ENCODE assay signal across 8 mouse cellular contexts in the genomic region with DNA sequence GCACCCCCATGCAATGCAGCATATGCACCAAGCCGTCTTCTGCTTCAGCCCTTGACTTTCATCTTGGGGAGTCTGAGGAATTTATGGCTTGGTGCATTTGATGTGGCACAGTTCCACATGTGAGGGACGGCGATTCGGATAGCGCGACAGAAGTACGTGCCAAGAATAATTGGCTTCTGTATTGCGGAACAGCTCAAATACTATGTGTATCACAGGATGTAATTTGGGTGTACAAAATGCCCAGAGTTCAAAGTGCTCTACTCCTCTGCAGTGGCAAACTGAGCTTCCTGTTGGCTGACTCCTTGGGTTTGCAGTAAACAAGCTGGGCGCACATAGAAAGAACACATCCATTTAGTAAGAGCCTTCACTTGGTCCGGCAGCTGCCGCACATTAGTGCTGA.
DNase-seq lines count a peak whose midpoint lies in the region; ATAC-seq and TF ChIP-seq lines count a peak whose summit lies in the region.
"Had no signal": no experiment of that assay in that cellular context is flagged by ENCODE, and none has a peak within 500 bp of the region (broad histone marks: within the 10 kb centered on the region; RNA-seq: fewer than 3 reads in every experiment).

No protein-coding gene starts in this region.

- peak overlapping the region; percentile 13; the same call in 1 of the 2 replicates for H3K4me2 ChIP-seq in kidney, postnatal 0 days (ENCODE audit: low read length)
- H3K4me2 ChIP-seq in kidney, embryonic 16.5 days (replicated peaks; ENCODE audit: low read depth, low read length) = no peak overlapping the region
- H3K4me2 ChIP-seq: midbrain, embryonic 13.5 days had no signal

- 52% methylated on average over 11 of the region's 11 CpGs for WGBS in kidney, postnatal 0 days
- 57% methylated on average over 11 of the region's 11 CpGs for WGBS in kidney, embryonic 16.5 days
- 21% methylated on average over 11 of the region's 11 CpGs for WGBS in thymus, adult 2 months

- no peak overlapping the region for H3K9ac ChIP-seq in kidney, postnatal 0 days (ENCODE audit: low read depth, low read length)
- no peak overlapping the region for H3K9ac ChIP-seq in kidney, embryonic 16.5 days (replicated peaks; ENCODE audit: low read length)
- H3K9ac ChIP-seq: midbrain, embryonic 13.5 days had no signal

- H3K4me3 ChIP-seq in kidney, postnatal 0 days (replicated peaks; ENCODE audit: low read depth, low read length) = no peak overlapping the region
- H3K4me3 ChIP-seq in kidney, embryonic 16.5 days (ENCODE audit: low read length) = no peak overlapping the region
- H3K4me3 ChIP-seq in thymus, adult 2 months (ENCODE audit: control insufficient read depth, insufficient read depth, low read length) = peak overlapping the region; percentile 57
- H3K4me3 ChIP-seq: midbrain, embryonic 13.5 days had no signal

- ATAC-seq in kidney, postnatal 0 days (replicated peaks; ENCODE audit: low FRiP score, low read depth) = no peak
- no peak for ATAC-seq in kidney, embryonic 16.5 days (ENCODE audit: low FRiP score, low TSS enrichment)
- ATAC-seq: midbrain, embryonic 13.5 days had no signal

- H3K27ac ChIP-seq in kidney, postnatal 0 days = no peak overlapping the region
- no peak overlapping the region for H3K27ac ChIP-seq in kidney, embryonic 16.5 days (ENCODE audit: low read length)
- peak overlapping the region; percentile 99 for H3K27ac ChIP-seq in thymus, adult 2 months (ENCODE audit: control insufficient read depth, insufficient read depth, low read length)
- H3K27ac ChIP-seq: midbrain, embryonic 13.5 days had no signal

- H3K27me3 ChIP-seq in kidney, postnatal 0 days (ENCODE audit: insufficient read depth, low read length) = no peaks in the 10 kb centered on the region
- no peaks in the 10 kb centered on the region for H3K27me3 ChIP-seq in kidney, embryonic 16.5 days (ENCODE audit: insufficient read depth, low read length)
- H3K27me3 ChIP-seq in thymus, adult 2 months (ENCODE audit: control insufficient read depth, insufficient read depth, low read length) = no peaks in the 10 kb centered on the region
- H3K27me3 ChIP-seq: midbrain, embryonic 13.5 days had no signal

- no peak for TF ChIP-seq POLR2A in brain, embryonic 14.5 days (IDR thresholded peaks at IDR 0.05; ENCODE audit: borderline replicate concordance, extremely low read depth, insufficient read depth, insufficient read length, poor library complexity, severe bottlenecking)
- no peak for TF ChIP-seq POLR2A in thymus, adult 2 months (IDR thresholded peaks at IDR 0.05; ENCODE audit: control insufficient read depth, extremely low read depth, insufficient read depth, low read length, poor library complexity)

- DNase-seq in kidney, postnatal 0 days (ENCODE audit: low spot score) = peak; percentile 22
- peak; percentile 35 for DNase-seq in brain, embryonic 14.5 days (ENCODE audit: low read depth)
- peak; percentile 11 to 21 for DNase-seq in kidney, postnatal 4 days
- peak; percentile 54 for DNase-seq in thymus, adult 2 months
- DNase-seq in adipocyte (ENCODE audit: low spot score) = no peak
- DNase-seq in embryo, embryonic 9.5 days (ENCODE audit: extremely low spot score) = no peak

- no peaks in the 10 kb centered on the region for H3K36me3 ChIP-seq in kidney, postnatal 0 days (ENCODE audit: insufficient read depth, low read length)
- H3K36me3 ChIP-seq in kidney, embryonic 16.5 days (ENCODE audit: insufficient read depth, low read length) = no peaks in the 10 kb centered on the region
- no peaks in the 10 kb centered on the region for H3K36me3 ChIP-seq in thymus, adult 2 months (ENCODE audit: control insufficient read depth, insufficient read depth, low read length)
- H3K36me3 ChIP-seq: midbrain, embryonic 13.5 days had no signal

- no peaks in the 10 kb centered on the region for H3K4me1 ChIP-seq in kidney, postnatal 0 days (replicated peaks; ENCODE audit: insufficient read depth, low read length)
- no peaks in the 10 kb centered on the region for H3K4me1 ChIP-seq in kidney, embryonic 16.5 days (ENCODE audit: insufficient read depth, low read length)
- peaks cover 16% of the 10 kb centered on the region for H3K4me1 ChIP-seq in thymus, adult 2 months (replicated peaks; ENCODE audit: control insufficient read depth, insufficient read depth, low read length)
- H3K4me1 ChIP-seq: midbrain, embryonic 13.5 days had no signal

- H3K9me3 ChIP-seq in kidney, postnatal 0 days (replicated peaks; ENCODE audit: low read length) = no peaks in the 10 kb centered on the region
- H3K9me3 ChIP-seq in kidney, embryonic 16.5 days (ENCODE audit: low read length) = no peaks in the 10 kb centered on the region
- H3K9me3 ChIP-seq: midbrain, embryonic 13.5 days had no signal

- no peak for TF ChIP-seq CTCF in kidney, postnatal 0 days (IDR thresholded peaks at IDR 0.05; ENCODE audit: low read depth)
- TF ChIP-seq CTCF in brain, embryonic 14.5 days (IDR thresholded peaks at IDR 0.05; ENCODE audit: borderline replicate concordance, extremely low read depth, insufficient read depth, insufficient read length) = no peak
- TF ChIP-seq CTCF in thymus, adult 2 months (IDR thresholded peaks at IDR 0.05; ENCODE audit: borderline replicate concordance, control insufficient read depth, extremely low read depth, insufficient read depth, low read length, poor library complexity) = no peak

Comparison
In these comparisons a context has a peak if more than half of its experiments do, and no peak if none do; other contexts are left out.
1. DNase-seq: peak in kidney, postnatal 0 days (single experiment), brain, embryonic 14.5 days (single experiment), kidney, postnatal 4 days (2 of 2) and thymus, adult 2 months (single experiment); none in adipocyte (single experiment) and embryo, embryonic 9.5 days (single experiment).